Mouse (Mus musculus): ENCODE data around the gene Gm20503.
A peak's percentile ranks its signal among the peaks of the same experiment; 100 is the strongest.

Gm20503 gene

DNA sequence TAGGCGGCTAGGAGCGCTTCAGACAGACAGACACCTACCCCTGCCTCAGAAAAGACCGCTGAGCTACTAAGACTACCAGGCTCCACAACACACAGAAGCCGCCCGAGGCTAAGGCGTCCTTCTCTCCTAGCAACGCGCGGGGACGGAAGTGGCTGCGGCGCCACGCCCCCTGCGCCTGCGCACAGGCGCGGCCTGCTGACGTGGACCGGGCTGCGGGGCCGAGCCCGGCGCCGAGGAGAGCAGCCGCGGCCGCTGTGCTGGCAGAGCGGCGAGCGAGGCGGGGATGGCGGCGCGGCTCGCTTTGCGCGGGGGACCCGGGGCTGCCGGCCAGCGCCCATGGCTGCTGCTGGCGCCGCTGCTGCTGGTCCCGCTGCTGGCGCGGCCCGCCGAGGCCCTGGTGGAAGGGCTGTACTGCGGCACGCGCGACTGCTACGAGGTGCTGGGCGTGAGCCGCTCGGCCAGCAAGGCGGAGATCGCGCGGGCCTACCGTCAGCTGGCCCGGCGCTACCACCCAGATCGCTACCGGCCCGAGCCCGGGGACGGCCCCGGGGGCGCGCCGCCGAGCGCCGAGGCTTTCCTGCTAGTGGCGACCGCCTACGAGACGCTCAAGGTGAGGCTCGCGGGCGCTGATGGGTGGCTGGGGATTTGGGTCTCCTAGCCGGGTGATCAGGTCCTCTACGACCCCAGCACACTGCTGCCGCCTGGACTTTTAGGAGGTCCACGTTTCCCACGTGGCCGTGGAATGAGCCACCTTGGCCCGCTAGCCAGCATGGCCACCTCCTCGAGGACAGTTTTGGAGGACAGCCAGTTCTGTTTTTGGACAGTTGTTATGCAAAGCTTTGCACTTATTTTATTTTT lies at the start of gene Gm20503:
Gm20503 (plus strand) TSS at position 263 of the 858 bp plus-strand sequence.
- DNase-seq = peak; percentile 93

- DNase-seq = no peak
Measured at GRCm38 (mm10) chr4:58961719-58962118, 41.3 kb upstream of the Gm20503 start.

DNA sequence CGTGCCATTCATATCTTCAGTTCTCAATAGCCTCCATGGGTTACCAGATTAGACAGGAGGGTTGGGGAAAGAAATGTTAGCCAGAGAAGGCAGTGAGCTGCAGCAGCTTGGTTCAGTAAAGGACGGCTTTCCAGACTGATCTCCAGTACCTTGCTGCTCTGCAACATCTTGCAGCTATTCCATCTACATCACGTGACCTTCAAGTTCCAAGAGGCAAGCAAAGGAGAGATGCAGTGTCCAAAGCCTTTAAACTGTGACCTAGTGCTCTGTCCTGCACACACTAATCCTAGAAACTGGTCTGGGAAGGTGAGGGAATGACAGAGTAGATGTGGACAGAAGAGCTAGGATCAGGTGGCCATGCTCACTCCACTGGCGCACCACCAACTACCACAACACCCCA lies 39.7 kb upstream of the Gm20503 start:
- no peak for DNase-seq

- DNase-seq = no peak
Measured at GRCm38 (mm10) chr4:58965136-58965535, 37.9 kb upstream of the Gm20503 start.

GRCm38 (mm10) chr4:58970678-58971077 lies 32.3 kb upstream of the Gm20503 start:
- no peak for DNase-seq

GRCm38 (mm10) chr4:58975711-58976110 lies 27.3 kb upstream of the Gm20503 start:
- DNase-seq = no peak

DNA sequence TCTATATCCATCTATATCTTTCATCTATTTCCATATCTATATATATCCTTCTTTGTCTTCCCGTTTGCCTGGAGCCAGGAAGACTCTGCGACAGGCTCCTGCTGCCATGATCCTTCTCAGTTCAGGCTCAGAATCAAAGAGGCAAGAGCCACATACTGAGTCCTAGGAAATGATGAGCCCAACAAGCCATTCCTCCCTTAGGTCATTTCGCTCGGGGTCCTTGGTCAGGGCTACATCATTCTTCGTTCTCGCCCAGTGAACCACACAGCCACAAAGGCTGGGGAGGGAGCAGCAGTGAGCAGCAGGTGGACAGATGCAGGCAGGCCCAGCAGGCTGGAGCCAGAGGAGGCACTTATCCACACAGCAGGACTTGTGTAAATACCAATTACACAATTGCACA lies 21.6 kb upstream of the Gm20503 start:
- DNase-seq = no peak

DNA sequence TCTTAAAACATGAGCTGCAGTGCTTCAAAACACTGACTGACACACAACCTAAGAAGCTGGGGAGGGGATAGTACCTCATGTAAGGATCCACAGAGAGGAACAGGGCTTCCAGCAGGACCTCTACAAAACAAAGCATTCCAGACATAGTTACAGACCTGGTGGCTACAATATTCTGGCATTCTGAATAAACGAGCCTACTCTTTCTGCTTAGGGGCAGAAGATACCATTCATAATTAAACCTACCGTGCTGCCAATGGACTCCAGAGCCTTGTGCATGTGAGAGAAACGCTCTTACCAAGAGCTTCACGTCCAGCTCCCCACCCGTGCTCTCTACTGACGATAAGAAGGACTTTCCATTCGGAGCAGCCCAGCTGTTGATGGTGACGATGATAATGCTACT lies 20.2 kb upstream of the Gm20503 start:
- DNase-seq = no peak

- DNase-seq = peak; percentile 86
Measured at GRCm38 (mm10) chr4:58985157-58985648, 17.8 kb upstream of the Gm20503 start.

DNA sequence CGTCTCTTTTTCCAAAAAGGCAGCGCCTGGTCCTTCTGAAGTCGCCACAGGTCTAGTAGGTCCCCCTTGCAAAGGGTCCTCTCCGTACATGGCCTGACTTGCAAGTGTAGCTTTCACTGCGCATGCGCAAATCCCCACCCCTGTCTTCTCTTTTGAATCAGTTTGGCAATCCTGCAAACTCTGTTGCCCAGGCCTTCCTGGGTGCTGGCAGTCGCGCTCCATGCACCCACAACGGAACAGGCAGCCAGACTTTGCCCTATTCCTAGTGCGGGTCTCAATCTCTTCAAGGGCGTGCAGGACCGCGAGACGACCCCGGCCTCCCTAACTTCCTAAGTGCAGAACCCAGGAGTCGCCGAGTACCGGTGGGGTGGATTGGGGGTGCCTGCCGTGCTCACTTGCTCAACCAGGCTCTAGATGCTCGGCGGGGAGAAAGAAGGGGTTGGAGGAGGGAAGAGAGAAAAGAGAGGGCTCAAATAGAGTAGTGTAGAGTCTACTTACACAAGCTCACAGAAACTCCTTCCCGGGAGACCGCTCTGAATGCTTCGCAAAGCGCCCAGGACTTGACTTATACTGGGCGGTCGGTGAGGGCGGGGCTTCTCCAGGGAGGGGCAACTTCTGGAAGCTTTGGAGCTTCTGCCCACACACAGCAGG lies 16.3 kb upstream of the Gm20503 start, which contains the start of gene Ptgr1:
Ptgr1 (minus strand) TSS at position 580 of the 651 bp plus-strand sequence.
- DNase-seq = peak; percentile 87

DNA sequence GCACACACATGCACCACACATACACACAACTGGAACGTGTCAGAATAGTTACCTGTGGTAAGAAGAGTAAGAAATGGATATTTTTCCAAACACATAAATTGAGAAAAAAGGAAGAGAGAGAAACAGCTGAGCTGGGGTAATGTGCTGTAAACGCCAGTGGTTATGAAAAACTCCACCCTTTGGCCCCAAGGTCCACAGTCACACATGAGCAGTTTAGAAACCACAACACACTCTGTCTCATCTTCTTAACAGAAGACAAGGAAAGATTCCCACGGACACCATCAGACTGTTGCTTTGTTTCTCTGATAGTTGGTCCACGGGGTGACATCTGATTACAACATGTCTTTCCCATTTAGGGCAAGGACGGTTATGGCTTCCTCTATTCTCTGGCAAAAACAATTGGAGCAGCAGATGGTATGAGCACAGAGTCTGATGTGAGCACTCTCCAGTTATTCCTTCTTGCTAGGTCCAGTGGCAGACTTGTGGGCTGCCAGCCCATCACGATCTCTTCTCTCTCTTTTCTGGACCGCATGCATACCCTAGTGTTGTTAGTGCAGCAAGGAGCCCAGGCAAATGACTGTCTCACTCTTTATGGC lies 13.6 kb upstream of the Gm20503 start:
- DNase-seq = peak; percentile 27

DNA sequence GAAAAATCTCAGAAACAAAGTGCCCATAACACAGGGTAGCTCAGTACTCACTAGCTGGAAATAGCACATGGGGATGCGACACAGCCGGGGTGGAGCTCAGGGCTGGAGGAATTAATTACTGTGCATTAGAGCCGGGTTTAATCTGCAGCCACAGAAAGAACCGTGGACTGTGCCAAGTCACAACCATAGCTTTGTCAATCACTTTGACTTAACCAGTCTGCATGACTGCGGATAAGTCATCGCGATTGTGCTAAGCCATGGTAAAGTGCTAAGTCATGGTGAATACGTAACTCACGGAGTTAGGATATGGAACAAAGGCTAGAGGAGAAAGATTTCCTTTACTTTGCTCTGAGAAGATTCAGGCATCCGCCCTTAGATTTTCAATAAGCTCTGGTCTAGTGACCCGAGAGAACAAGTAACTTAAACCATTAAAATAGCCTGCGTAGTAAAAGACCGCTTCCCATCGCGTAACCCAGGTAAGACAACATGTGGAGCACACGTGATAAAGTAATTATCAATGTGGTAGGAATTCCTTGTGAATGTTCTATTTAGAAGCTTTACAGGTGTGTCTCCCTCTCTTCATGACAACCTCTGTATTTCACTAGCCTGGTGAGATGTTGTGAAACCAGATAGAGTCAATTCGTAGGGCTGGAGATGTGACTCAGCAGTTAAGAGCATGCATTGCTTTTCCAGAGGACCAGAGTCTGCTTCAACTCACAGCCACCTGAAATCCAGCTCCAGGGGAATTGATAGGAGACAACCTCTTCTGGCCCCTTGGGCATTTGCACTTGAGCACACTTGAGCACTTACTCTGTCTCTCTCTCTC lies 12.2 kb upstream of the Gm20503 start:
- no peak for DNase-seq

DNA sequence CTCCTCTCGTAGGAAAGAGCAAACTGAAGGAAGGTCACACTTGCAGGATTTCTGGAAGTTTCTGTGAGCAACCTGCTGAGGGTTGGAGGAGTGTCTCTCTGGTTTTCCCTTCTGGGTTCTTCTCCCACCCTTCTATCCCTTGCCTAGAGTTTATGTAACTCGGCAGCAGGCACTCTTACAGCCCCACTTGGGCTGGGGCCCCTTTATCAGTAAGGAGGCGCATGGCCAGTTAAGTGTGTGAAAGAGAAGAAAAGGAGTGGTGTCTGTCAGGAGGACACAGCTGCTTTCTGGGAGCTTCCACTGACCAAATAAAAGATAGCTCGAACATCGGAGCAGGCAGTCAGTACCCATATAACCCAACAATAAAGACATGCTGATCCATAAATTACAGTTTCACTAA lies 10.8 kb upstream of the Gm20503 start:
- no peak for DNase-seq

DNA sequence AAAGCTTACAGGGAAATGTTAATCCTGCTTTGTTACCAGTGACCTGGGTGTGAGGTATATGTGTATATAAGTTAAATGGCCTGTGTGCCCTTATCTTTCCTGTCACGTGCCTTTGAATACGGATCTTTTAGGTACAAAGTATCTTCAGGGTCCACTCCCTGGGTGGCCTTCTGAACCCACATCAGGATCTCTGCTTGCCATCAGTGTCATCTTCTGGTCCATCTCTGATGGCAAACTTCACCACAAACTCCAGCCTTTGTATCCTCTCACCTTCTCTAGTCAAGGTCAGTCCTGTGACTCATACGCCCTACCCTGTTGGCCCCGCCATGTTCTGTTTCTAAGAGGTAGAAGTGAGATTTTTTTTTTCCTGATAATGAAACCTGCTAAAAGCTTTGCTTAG lies 8.2 kb upstream of the Gm20503 start, which contains the start of gene Dnajc25:
Dnajc25 (plus strand) TSS at position 301 of the 400 bp plus-strand sequence.
- DNase-seq = no peak

GRCm38 (mm10) chr4:58995251-58995693 lies 7.7 kb upstream of the Gm20503 start:
- no peak for DNase-seq

- DNase-seq = peak; percentile 33
Measured at GRCm38 (mm10) chr4:58997081-58997480, 5.9 kb upstream of the Gm20503 start.

GRCm38 (mm10) chr4:58998688-58999087 lies 4.3 kb upstream of the Gm20503 start:
- DNase-seq = no peak

GRCm38 (mm10) chr4:58999686-59000085 lies 3.3 kb upstream of the Gm20503 start:
- peak; percentile 79 for DNase-seq

- peak; percentile 27 for DNase-seq
Measured at GRCm38 (mm10) chr4:59000614-59001013, 2.4 kb upstream of the Gm20503 start.

GRCm38 (mm10) chr4:59003806-59004200 lies 793 bp downstream of the Gm20503 start:
- DNase-seq = no peak

DNA sequence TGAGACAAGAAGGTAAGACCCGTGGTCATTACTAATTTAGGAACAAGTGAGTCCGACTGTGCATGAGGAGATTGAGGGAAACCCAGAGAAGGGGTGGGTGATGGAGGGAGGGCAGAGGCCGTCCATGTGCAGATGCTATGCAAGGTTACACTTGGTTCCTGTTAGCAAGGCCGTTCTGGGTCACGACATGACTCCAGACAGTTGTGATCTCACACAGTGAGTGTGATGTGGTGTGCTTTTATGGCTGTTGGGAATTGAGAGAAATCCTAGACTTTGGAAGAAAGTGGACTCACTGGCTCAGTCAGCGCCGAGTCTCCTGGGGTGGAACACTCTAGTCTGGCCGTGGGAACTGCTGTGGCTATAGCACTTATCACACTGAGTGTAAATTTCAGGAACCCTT lies 3.2 kb downstream of the Gm20503 start:
- no peak for DNase-seq

GRCm38 (mm10) chr4:59007016-59007415 lies 4.0 kb downstream of the Gm20503 start:
- no peak for DNase-seq

Data from kidney, adult 18-20 months (tissue).